Mouse (Mus musculus) forebrain, embryonic 16.5 days (tissue): ENCODE data around the gene Srbd1. TPM values are rescaled to one million over a fixed set of nuclear protein-coding genes. Genes with fewer than 3 reads are reported as not detected.

Experiments
- ATAC-seq: fragments of 200-750 bp; cut with Nextera tagmentation; 2 replicates; pipeline ENCODE4 v1.8.0; 2017; ENCODE audit warnings: mild to moderate bottlenecking, moderate library complexity
- H3K27ac ChIP-seq: fragments of 300-500 bp; sonication (generic); 2 replicates; pipeline ENCODE4 v1.5.1; 2014; ENCODE audit warnings: low read length, control low read depth
- H3K27me3 ChIP-seq: fragments of 300-500 bp; sonication (generic); replicated peaks from 2 replicates; pipeline ENCODE4 v1.6.1; 2014; ENCODE audit warnings: low read length; ENCODE audit not compliant: control insufficient read depth, insufficient read depth
- H3K36me3 ChIP-seq: fragments of 300-500 bp; sonication (generic); 2 replicates; pipeline ENCODE4 v1.6.1; 2014; ENCODE audit not compliant: control insufficient read depth, insufficient read depth
- H3K4me1 ChIP-seq: fragments of 300-500 bp; sonication (generic); replicated peaks from 2 replicates; pipeline ENCODE4 v1.6.1; 2014; ENCODE audit warnings: low read length; ENCODE audit not compliant: control insufficient read depth, insufficient read depth
- H3K4me2 ChIP-seq: fragments of 300-500 bp; sonication (generic); 2 replicates; pipeline ENCODE4 v1.6.1; 2014; ENCODE audit warnings: mild to moderate bottlenecking, low read length, control low read depth
- H3K4me3 ChIP-seq: fragments of 300-500 bp; sonication (generic); replicated peaks from 2 replicates; pipeline ENCODE4 v1.5.1; 2014; ENCODE audit warnings: mild to moderate bottlenecking, low read length, control low read depth
- H3K9ac ChIP-seq: fragments of 300-500 bp; sonication (generic); replicated peaks from 2 replicates; pipeline ENCODE4 v1.6.1; 2014; ENCODE audit warnings: low read depth, low read length, control low read depth
- H3K9me3 ChIP-seq: fragments of 300-500 bp; sonication (generic); 2 replicates; pipeline ENCODE4 v1.6.1; 2016; ENCODE audit warnings: low read length; ENCODE audit not compliant: control insufficient read depth
- WGBS: fragments of 180-500 bp; shearing (Covaris S2); extraction: QIAGEN DNeasy Blood & Tissue Kit; methylation state at CpG from one replicate; pipeline ENCODE4 v1.1.7; 2014; 5-methylcytosine and 5-hydroxymethylcytosine counted together
- polyA plus RNA-seq: library from polyadenylated mRNA; unstranded; fragments of >200 nt; fragmentation: Nextera tagmentation; extraction: Ambion mirVana; gene quantifications from 2 replicates; pipeline ENCODE4 v1.2.1, GENCODE M21; 2015

Gene Srbd1
- polyA plus RNA-seq, 1 experiment from 2014 or later = 17.9 TPM

DNA sequence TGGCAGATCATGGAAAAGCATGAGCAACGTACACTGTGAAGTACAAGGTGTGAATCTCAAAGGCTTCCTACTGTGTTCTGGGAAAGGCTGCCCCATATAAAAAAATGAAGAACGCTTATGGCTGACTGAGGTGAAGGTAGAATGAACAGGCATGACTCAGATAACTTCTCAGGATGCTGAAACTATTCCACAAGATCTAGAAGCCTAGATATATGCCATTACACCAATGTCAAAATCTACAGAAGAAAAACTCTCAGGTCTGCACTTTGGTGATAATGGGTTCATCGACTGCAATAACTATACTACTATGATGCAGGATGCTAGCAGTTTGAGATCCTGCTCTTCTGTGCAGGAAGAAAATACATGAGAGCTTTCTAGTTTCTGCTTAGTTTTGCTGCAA lies 133.1 kb downstream of the Srbd1 start:
- H3K4me2 ChIP-seq = no peak overlapping the region
- no peaks in the 10 kb centered on the region for H3K4me1 ChIP-seq
- WGBS = 88% methylated on average over 3 of the region's 3 CpGs
- H3K36me3 ChIP-seq = no peaks in the 10 kb centered on the region
- ATAC-seq = no peak
- H3K9ac ChIP-seq = no peak overlapping the region
- no peak overlapping the region for H3K4me3 ChIP-seq
- H3K27ac ChIP-seq = no peak overlapping the region
- H3K27me3 ChIP-seq = no peaks in the 10 kb centered on the region
- no peaks in the 10 kb centered on the region; the same call in 1 of the 2 replicates for H3K9me3 ChIP-seq

DNA sequence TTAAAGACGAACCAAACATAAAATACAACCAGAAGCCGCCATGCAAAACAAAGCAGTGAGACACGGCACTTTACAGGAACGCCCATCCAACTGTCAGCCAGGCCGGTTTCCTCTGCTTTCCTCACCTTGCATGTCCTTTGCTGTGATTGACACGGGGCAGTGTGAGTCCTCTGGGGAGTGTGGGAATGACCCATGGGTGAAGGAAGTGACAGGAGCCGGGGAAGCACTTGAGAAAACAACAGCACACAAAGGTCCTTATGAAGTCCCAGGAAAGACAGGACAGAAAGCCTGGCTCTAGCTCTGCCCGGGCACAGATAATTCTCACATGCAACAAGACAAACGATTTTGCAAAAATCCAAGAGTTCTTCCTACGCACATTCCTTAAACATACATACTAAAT lies 136.6 kb downstream of the Srbd1 start:
- no peak for ATAC-seq
- no peak overlapping the region for H3K9ac ChIP-seq
- H3K27ac ChIP-seq = no peak overlapping the region
- H3K4me2 ChIP-seq = no peak overlapping the region
- H3K4me1 ChIP-seq = no peaks in the 10 kb centered on the region
- H3K9me3 ChIP-seq = no peaks in the 10 kb centered on the region; the same call in 1 of the 2 replicates
- no peak overlapping the region for H3K4me3 ChIP-seq
- H3K36me3 ChIP-seq = no peaks in the 10 kb centered on the region
- H3K27me3 ChIP-seq = no peaks in the 10 kb centered on the region
- WGBS = 85% methylated on average over 10 of the region's 10 CpGs

- Histone ChIP-seq H3K27me3 (no peaks in the 10 kb centered on the region), H3K9me3 (no peaks in the 10 kb centered on the region), H3K9ac (no peak overlapping the region), H3K36me3 (peaks cover 6% of the 10 kb centered on the region), H3K4me1 (no peaks in the 10 kb centered on the region), H3K4me3 (no peak overlapping the region), H3K4me2 (no peak overlapping the region), H3K27ac (no peak overlapping the region)
- WGBS = 99% methylated on average over 6 of the region's 6 CpGs
- no peak for ATAC-seq
Observed at GRCm38 (mm10) chr17:86002113-86002512, 142.9 kb downstream of the Srbd1 start.

DNA sequence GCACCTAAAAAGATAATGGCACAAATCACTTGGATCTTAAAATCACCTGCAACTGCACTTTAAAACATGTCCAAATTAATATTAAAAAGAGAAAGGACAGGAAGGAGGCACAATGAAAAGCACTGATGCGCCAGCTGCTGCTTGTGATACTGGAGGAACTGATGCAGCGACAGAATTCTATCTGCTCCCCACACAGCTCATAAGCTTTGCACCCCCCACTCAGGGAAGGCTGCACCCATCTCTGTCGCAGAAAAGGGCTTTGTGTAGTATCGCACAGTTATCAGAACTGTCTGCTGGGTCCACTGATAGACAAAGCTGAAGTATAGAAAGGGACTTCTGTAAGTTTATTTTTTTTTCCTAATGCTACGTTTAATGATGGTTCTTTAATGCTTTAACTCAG lies 143.3 kb downstream of the Srbd1 start:
- Histone ChIP-seq H3K27me3 (no peaks in the 10 kb centered on the region), H3K27ac (no peak overlapping the region), H3K4me1 (no peaks in the 10 kb centered on the region), H3K4me3 (no peak overlapping the region), H3K4me2 (no peak overlapping the region), H3K36me3 (peaks cover 6% of the 10 kb centered on the region), H3K9me3 (no peaks in the 10 kb centered on the region), H3K9ac (no peak overlapping the region)
- ATAC-seq = no peak
- WGBS = 93% methylated on average over 5 of the region's 5 CpGs

DNA sequence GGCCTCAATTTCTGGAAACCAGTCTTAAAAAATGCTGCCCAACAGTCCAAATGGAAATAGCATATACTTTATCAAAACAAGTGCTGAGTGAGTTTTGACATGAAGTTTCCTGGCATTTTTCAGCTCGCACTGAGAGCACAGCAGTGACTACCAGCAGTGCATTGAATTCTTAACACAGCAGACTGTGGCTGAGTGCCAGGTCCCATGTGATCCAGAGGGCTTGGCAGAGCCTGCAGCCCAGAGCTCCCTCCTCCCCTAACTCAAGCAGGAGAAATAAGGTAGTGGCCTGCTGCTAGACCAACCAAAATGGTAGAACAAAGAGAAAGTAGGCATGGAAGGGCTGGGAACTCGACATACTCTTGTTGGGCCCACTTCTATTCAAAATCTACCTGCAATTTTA lies 149.2 kb downstream of the Srbd1 start:
- H3K36me3 ChIP-seq = peaks cover 6% of the 10 kb centered on the region
- no peak overlapping the region for H3K9ac ChIP-seq
- H3K4me3 ChIP-seq = no peak overlapping the region
- H3K27ac ChIP-seq = no peak overlapping the region
- no peaks in the 10 kb centered on the region for H3K9me3 ChIP-seq
- peaks cover 12% of the 10 kb centered on the region for H3K4me1 ChIP-seq
- H3K4me2 ChIP-seq = no peak overlapping the region
- WGBS = 41% methylated on average over 2 of the region's 2 CpGs
- no peaks in the 10 kb centered on the region for H3K27me3 ChIP-seq
- peak; percentile 90 for ATAC-seq

DNA sequence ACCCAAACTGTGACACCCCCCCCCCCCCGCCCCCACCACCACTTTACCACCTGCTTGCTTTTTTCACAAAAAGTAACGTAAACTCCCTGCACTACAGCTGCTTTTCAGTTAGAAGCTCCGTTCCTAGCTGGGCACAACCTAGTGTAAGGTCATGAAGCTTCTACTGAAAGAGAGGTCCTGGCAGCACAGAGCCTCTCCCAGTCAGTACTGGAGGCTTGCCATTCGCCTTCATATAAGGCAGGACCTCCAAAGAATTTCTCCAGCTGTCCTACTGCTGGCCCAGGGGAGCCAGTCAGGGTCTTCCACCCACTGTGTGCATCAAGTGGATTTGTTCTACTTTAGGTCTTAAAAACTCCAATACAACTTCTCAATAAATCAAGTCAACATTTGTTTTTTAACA lies 149.9 kb downstream of the Srbd1 start:
- Histone ChIP-seq H3K27ac (no peak overlapping the region), H3K9ac (no peak overlapping the region), H3K9me3 (no peaks in the 10 kb centered on the region), H3K4me2 (no peak overlapping the region), H3K36me3 (peaks cover 6% of the 10 kb centered on the region), H3K4me1 (peaks cover 12% of the 10 kb centered on the region), H3K4me3 (no peak overlapping the region), H3K27me3 (no peaks in the 10 kb centered on the region)
- no peak for ATAC-seq
- WGBS = 69% methylated on average over 4 of the region's 4 CpGs

GRCm38 (mm10) chr17:85989058-85989769 lies 155.8 kb downstream of the Srbd1 start:
- Histone ChIP-seq H3K4me2 (no peak overlapping the region), H3K9me3 (no peaks in the 10 kb centered on the region), H3K36me3 (peaks cover 4% of the 10 kb centered on the region; the same call in 1 of the 2 replicates), H3K4me1 (no peaks in the 10 kb centered on the region), H3K27ac (no peak overlapping the region), H3K27me3 (no peaks in the 10 kb centered on the region), H3K9ac (no peak overlapping the region), H3K4me3 (no peak overlapping the region)
- 84% methylated on average over 12 of the region's 12 CpGs for WGBS
- ATAC-seq = no peak

DNA sequence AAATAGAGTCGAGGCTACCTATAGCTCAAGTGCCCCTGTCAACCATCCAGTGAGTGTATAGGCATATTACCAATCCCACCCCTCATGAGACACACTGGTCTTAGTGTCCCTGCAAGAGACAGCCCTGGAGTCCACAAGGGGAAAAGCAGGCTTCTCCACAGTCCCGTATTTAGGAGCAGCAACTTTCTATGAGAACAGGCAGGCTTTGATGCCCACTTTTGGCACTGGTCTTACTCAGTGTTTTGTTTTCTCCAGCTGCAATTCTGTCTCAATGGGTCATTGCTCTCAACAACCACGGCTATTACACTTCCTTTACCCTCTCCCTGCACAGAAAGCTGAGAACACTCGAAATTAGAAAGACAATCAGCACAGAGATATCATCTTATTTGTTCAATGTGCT lies 157.4 kb downstream of the Srbd1 start:
- H3K9me3 ChIP-seq = no peaks in the 10 kb centered on the region
- H3K4me3 ChIP-seq = no peak overlapping the region
- peaks cover 4% of the 10 kb centered on the region; the same call in 1 of the 2 replicates for H3K36me3 ChIP-seq
- no peak overlapping the region for H3K27ac ChIP-seq
- H3K4me2 ChIP-seq = no peak overlapping the region
- no peak for ATAC-seq
- H3K27me3 ChIP-seq = no peaks in the 10 kb centered on the region
- no peak overlapping the region for H3K9ac ChIP-seq
- 64% methylated on average over 4 of the region's 4 CpGs for WGBS
- no peaks in the 10 kb centered on the region for H3K4me1 ChIP-seq

DNA sequence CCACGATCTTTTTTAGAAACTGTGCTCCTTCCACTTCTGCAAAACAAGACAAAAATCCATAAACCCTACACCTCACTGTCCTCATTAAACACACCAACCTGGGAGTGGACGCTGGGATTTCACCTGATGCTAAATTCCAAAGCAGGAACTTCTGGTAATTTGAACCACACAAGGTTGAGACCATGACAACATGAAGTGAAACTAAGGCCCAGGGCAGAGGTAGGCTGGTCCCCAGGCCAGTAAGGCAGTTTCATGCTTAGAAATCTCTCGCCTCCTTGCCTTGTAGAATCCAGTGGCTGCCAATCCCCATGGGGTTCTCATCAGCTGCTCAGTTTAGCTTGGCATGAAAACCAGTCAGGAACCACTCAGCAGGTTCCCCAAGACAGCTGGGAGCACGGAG lies 158.4 kb downstream of the Srbd1 start:
- 87% methylated on average over 4 of the region's 4 CpGs for WGBS
- Histone ChIP-seq H3K9me3 (no peaks in the 10 kb centered on the region), H3K4me1 (no peaks in the 10 kb centered on the region), H3K4me2 (no peak overlapping the region), H3K27me3 (no peaks in the 10 kb centered on the region), H3K27ac (no peak overlapping the region), H3K4me3 (no peak overlapping the region), H3K9ac (no peak overlapping the region), H3K36me3 (peaks cover 4% of the 10 kb centered on the region; the same call in 1 of the 2 replicates)
- no peak for ATAC-seq

DNA sequence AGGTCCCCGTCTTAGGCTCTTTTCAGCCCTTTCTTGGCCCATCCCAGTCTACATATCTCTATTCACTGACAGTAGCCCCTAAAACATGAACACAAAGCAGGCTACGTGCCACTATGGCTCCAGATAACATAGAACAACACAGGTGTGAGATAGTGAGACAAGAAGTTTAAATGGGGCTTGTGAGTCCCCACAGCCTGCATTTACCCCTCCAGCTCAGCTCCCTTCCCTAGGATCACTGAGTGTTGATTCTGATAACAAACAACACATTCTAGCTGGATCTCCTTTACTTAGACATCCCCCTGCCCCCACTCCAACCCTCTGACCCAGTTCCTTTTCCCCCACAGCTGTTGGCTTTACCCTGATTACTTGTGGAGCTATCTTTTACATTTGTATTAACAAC lies 158.8 kb downstream of the Srbd1 start:
- ATAC-seq = no peak
- Histone ChIP-seq H3K4me2 (no peak overlapping the region), H3K27me3 (no peaks in the 10 kb centered on the region), H3K4me3 (no peak overlapping the region), H3K9ac (no peak overlapping the region), H3K9me3 (no peaks in the 10 kb centered on the region), H3K36me3 (peaks cover 4% of the 10 kb centered on the region; the same call in 1 of the 2 replicates), H3K27ac (no peak overlapping the region), H3K4me1 (no peaks in the 10 kb centered on the region)
- 82% methylated on average over 2 of the region's 2 CpGs for WGBS
